Mouse (Mus musculus) ovary, adult 18-20 months (tissue): ENCODE measurements at regions not wholly inside any gene's neighbourhood (a gene's known extent, or its start where the extent isn't known, plus 50 kb on each side); places are given as distances from the start of the nearest gene placed in this dataset.

Experiments used
- DNase-seq: peaks from one replicate; pipeline ENCODE4 v3.0.0; 2022; ENCODE audit warnings: low spot score, mixed read lengths

DNA sequence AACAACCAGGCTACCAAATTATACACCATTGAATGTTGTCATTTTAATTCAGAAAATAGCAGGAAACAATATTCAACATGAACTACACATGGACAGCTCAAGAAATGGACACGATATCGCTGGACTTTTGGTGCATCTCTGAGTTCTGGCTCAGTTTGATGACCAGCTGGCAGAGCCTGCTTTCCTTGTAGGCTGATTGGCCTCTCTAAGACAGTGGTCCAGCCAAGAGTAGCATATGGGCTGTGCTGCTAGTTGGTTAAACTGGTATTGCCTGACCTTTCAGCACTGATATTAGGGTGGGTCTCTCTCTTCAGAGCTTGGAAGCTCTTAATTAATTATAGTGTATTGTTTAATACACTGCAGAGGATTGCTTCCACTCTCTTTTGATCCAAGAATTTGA lies 705.8 kb upstream of the Ddx18 start:
- no peak for DNase-seq

DNA sequence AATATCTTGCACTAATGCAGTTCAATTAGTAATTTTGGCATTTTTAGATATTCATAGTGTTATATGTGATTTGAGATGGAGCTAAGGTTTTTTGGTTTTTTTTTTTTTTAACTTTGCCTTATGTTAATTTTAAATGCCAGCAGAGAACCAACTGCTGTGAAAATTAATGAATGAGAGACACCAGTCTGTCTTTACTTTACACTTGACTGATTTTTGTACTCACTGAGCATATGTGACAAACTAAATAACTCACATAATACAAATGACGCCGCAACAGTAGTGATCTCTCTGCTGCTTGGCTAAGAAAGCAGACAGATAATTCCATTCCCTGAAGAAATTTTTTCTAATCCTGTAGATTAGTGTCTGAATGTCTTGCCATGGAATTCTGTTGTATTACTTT lies 675.2 kb upstream of the Ddx18 start:
- DNase-seq: no peak

DNA sequence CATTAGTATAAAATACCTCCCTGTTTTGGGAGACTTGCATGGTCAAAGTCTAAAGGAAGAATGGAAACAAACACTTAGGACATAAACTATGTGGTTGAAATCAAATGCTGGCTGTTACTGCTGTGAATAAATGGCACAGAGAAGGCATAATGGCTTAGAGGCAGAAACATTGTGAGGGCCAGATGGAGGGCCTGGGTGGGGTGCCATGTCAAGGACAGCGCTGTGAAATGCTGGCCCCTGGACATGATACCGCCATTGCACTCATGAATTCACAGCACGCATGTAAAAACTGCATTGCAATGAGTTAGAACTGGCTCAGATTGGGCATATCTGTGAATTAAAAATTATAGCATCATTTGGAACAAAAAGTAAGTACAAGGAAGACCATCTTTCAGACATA lies 673.7 kb upstream of the Ddx18 start:
- no peak for DNase-seq

DNA sequence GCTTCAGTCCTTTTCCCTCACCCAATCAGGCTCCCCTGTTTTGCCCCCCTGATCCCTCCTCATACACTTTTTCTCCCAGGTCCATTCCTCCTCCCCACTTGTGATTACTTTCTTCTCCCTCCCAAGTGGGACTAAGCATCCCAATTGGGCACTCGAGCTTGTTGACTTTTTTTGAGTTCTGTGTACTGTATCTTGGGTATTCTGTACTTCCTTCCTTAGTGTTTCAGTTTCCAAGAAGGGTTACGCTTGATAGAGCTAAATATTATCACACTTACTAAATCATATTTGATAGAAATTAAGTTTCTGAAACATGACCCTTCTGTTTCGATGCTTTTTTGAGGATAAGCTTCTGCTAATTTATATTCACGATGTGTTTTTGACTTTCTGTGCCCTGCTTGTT lies 662.7 kb upstream of the Ddx18 start:
- DNase-seq: no peak

DNA sequence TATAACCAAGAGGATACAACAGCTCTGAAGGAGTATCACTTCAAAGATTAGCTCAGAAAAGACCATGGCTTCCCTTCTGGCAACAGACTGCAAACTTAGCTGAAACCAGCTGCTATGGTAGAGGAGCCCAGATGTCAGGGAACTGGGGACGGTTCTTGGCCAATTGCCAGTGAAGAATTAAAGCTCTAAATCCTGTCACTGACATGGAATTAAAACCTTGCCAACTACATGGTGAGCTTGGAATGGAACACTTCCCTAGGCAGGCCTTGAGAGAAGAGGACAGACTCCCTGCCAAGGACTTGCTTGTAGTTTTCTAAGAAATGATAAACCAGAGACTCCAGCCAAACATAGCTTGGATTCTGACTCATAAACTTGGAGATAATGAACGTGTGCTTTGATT lies 644.7 kb upstream of the Ddx18 start:
- peak; percentile 61 for DNase-seq

DNA sequence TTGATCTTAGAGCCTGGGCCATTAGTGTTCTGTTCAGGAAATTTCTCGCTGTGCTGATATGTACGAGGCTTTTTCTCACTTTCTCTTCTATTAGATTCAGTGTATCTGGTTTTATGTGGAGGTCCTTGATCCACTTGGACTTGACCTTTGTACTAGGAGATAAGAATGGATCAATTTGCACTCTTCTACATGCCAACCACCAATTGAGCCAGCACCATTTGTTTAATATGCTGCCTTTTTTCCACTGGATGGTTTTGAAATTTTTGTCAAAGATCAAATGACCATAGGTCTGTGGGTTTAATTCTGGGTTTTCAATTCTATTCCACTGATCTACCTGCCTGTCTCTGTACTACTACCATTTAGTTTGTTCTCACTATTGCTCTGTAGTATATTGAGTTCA lies 640.8 kb upstream of the Ddx18 start:
- no peak for DNase-seq

DNA sequence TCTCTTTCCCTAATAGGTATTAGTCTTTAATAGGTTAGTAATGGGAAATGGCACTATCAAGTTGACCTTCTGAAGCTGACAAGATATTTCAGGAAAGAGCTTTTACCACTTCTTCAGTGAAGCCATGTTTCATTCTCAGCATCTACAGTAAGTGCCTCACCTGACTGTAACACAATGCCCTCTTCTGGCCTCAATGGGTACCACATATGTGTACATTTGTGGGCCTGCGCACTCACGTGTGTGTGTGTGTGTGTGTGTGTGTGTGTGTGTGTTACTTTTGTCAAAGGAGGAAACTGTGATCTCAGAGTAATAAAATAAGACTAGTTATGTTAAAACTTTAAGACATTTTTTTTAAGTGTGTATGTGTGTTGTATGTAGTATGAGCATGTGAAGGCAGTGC lies 601.8 kb upstream of the Ddx18 start:
- no peak for DNase-seq

DNA sequence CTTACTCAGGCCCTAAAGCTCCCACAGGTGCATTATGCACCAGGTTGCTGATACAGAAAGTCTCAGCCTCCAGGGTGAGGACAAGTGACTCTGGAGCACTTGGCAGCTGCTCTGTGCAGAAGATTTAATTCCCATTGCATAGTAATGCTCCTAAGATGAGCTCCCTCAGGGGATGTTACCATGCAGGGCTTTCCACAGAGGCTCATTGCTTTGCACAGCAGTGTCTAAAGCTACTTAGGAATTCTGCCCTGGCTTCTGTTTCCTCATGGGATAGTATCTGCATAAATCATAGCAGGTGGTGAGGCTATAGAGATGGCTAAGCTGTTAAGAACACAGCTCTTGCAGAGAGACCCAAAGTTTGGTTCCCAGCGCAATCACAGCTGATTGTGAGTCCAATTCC lies 594.0 kb upstream of the Ddx18 start:
- no peak for DNase-seq

DNA sequence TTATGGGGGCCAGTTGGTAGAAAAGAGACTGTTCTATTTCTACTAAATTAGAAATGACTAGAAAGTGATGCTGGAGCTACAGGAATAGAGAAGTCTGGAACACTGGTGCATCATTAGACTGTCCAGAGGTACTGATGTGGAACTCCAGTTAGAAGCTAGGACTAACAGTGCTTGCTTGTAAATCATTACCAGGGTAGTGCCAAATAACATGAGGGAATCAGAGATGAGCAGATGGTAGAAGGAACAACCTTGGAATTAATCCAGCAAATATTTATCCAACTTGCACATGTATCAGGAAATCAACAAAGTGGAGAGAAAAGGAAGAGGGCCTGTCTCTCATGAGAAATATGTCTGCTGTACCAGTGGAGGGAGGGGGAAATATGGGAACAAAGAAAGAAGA lies 573.6 kb upstream of the Ddx18 start:
- no peak for DNase-seq

DNA sequence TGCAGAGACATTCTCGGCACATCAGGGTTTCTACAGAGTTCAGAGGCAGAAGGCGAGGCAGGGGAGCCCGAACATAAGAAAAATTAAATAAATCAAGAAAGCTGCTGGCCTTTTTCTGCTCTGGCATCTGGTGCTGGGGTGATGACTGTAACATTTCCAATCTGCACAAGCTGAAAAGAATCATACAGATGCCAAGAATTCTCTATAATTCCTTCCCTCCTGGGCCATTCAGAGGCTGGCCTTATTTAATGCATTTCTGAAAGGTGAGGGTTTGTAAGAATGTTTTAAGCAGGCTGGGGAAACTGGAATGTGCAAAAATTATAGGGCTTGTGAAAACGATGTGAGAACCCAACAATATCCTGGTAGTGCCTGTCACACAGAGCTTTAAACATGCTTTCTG lies 556.2 kb upstream of the Ddx18 start:
- no peak for DNase-seq

DNA sequence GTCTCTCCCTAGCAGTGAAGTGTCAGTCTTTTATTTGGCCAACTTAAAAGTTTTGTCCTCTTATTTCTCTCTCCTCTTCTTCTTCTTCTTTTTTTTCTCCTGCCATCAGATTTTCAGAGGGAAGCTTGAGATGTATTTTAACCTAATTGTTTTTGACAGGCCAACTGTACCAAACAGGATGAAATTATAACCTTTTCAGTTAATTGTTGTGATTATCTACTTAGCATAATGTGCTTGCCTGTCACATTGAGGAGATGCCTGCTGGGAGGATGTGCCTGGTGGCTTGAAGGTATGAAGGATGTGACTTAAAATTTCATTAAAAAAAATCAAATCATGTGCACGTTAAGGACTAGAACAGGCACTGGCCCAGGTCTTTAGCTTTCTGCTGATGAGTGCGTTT lies 527.9 kb upstream of the Ddx18 start:
- DNase-seq: no peak

DNA sequence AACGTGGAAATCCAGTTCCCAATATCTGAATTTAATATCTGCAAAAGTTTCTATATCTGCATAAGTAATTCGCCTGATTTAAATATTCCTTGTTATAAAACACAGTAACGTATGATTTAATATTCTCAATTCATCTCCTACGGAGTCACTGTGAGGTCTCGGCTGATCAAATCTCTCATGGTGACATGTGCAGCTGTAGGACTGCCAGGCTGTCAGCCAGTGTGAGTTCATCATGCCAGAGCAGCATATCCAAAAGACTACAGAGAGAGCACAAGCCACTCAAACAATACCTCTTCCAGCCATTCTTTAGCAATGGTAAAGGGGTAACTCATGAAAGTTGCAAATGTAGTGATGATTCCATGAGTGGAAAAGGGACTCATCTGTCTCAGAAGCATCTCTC lies 514.7 kb upstream of the Ddx18 start:
- no peak for DNase-seq

DNA sequence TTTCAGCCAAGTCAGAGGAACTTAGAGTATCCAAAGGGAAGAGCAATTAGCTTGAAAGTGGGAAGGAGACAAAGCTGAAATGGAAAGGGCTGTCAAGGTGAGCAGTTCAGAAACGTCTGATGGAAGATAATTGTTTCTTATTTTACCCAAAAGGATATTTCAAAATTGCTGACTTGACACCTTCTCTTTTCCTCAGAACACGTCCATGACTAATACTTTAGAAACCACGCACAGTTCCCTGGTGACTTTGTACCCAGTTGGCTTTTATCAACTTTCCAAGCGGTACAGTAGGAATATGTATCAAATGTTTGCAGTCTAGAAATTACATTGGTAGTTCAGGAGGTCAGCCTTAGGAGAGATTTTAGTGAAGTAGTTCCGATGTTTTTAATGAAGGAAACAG lies 508.3 kb upstream of the Ddx18 start:
- DNase-seq: no peak

DNA sequence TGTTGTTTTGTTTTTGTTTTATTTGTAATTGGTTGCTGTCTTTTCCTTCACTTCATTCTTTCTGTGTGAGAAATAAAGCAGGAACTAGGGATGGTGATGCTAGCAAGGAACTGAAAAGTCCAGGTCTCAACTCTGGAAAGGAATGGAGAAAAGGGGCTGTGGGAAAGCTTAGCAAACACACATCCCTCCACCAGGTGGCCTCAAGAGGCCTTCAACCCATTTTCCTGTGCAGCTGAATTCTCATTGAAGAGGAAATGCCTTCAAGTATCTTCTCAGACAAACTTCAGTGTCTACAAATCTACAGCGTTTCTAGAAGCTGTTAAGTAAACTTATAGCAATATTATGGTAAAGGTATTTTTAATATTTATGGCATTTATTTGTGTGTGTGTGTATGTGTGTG lies 487.4 kb upstream of the Ddx18 start:
- no peak for DNase-seq

DNA sequence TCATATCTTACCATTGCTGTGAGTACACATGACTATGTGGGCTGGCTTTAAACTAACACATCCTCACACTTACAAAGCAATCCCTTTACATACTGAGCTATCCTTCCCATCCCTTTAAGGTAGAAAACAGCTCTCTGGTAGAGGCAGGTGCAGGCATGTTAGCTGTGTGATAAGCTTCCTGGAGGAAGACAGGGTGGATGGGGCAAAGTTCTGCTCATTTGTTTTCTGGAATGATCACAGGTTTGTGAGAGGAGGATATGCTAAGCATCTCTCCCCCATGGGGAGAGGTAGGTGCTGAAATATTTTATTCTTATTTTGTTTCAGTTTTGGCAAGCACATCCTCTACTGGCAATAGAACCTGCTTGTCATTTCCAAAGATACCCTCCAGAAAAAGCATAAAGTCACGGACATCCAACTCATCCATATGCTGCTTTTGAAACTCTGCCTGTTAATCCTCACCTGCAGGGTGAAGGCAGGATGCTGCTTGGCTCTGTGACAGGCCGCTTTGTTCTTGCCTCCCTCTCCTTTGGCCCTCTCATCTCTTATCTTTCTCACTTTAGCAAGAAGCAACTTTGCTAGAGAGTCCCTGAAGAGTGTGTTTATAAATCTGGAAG lies 480.4 kb upstream of the Ddx18 start:
- DNase-seq: no peak

DNA sequence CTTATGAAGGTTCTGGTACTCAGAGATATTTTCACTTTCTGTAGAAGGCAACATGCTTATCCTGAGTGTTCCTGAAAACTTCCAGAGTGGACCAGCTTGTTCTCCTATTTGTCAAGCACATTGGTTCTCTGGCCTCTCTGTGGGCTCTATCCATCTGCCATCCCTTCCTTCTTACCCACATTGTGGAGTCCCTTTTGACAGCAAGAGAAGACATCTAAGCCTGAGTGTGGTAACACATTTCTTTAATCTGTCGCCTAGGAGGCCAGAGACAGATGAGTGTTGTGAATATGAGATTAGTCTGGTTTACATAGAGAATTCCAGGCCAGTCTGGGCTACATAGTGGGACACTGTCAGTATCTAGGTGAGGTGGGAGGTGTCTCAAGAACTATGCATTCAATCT lies 476.1 kb upstream of the Ddx18 start:
- DNase-seq: no peak

DNA sequence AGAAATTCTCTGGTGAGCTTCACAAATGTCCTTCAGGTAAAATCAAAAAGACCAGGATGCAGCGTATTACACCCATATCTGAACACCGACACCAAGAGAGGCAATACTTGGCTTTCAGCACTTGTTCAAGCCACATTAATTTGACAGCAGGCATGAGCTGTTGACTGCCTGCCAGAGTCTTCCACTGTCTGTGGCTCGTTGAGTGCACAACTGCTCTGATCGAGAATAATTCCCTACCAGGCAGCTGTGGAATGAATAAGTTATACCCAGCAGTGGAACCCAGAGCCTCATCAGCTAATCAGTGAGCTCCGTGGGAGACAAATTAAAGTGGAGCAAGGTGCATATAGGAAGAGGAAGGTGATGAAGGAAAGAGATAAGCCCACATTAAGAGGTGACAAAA lies 475.3 kb upstream of the Ddx18 start:
- DNase-seq: no peak

DNA sequence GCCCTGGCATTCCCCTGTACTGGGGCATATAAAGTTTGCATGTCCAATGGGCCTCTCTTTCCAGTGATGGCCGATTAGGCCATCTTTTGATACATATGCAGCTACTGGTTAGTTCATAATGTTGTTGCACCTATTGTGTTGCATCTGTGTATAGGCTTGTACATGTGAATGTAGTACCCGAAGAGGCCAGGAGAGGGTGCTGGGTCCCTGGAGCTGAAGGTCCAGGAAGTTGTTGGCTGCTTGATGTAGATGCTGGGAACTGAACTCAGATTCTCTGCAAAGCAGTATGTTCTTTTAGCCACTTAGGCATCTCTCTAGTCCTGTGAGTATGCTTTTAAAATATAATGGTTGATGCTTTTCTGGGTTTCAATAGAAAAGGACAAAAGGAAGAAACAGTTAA lies 440.0 kb upstream of the Ddx18 start:
- DNase-seq: no peak

DNA sequence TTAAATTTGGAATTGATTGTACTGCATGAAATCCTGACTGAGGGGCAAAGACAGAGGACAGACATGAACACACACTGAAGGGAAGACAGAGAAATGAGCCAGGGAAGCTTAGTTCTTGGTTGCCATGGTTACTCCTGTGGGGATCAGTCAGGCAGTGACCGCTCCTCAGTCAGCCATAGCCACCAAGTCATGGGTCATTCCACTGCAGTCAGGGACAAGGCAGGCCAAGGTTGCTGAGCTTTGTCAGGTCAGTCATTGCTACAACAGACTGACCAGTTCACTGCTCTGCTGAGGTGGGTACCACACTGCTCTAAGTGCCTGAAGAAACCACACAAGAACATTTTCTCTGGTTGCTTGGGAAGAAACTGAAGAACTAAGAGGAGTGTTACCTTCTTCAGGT lies 428.7 kb upstream of the Ddx18 start:
- no peak for DNase-seq

DNA sequence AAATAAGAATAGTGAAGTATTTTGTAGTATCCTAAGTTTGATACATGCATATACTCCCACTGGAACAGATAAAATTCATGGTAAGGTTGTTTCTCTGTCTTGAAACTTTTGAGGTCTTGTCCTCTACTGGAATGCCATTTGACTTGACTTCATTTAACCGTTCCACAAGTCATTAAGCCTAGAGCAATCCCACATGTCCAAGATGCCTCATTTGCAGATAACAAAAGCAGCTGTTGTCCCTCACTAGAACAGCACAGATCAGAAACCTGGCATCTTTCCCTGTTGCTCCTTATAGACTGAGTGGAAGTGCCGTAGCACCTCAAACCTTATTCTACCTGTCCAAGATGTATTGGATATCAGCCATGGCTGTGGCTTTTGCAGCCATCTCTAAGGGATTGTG lies 422.9 kb upstream of the Ddx18 start:
- no peak for DNase-seq

DNA sequence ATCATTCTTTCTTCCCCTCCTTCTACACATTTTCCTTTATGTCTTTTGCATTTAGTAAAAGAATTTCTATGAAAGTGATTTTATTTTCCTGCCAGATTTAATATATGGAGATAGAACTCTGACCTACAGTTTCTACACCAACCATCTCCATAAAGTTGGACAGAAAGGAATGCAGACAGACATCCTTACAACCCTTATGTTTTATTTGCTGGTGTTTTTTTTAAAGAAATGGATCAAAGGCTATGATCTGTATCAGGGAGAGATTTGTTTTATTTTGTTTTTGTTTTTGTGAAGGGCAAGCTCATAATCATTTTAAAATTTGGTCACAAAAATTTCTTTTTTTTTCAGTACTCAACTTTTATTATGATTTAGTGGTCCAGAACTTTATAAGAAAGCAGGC lies 391.2 kb upstream of the Ddx18 start:
- DNase-seq: no peak

DNA sequence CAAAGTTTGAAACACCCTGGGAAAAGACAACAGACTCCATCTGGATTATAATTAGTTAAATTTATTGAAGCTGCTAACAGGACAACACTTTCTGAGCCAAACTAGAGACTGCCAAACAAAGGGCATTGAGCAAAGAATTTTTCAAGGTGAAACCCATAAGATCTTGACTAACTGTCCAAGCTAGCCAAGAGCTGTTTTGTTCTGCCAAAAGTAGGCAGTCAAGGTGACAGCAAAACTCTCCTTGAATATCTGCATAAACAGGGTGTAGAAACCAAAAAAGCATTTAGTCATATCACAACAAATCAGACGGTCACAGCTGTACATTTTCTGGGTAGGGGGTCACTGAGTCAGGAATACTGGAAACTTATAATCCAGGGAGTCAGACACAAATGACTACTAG lies 368.1 kb upstream of the Ddx18 start:
- DNase-seq: no peak
